Mouse (Mus musculus) spleen, adult 12 weeks (tissue): ENCODE data around the gene Wwp2.

ENCODE experiments used
- DNase-seq: peaks from one replicate; pipeline ENCODE4 v3.0.0; 2022; ENCODE audit warnings: low spot score

Gene Wwp2

DNA sequence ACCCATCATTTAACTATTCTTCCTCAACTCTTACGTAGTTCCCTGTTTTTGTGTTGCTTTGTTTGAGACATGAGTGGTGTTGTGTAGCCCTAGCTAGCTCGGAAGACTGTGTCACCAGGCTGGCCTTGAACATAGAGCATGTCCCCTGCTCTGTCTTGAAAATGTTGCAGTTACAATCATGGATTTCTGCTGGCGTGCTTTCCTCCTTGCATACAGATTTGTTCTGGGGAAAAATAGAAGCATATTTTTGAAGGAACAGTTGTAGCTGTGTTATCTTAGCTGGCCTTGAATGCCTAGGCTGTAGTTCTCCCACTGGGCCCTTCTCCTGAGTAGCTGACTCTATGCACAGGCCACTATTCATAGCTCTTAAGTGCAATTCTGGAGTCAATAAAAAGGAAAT, 74.6 kb downstream of the Wwp2 start:
- DNase-seq, result no peak

DNA sequence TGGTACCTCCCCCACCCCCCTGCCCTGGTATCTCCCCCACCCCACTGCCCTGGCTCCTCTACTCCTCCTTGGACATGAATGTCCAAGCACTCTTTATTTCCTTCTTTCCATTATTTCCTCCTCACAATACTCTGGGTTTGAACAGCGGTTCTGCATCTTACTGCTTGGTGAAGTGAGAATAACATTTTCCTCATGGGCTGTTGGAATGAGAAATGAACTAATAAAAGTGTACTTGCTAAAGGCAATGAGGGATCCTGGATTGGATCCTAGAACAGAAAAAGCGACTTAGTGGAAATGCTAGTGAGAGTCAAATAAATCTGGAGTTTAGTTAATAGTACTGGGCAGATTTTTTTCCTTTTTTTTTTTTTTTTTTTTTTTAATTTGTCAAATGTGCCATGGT, 77.1 kb downstream of the Wwp2 start:
- DNase-seq, result no peak

DNA sequence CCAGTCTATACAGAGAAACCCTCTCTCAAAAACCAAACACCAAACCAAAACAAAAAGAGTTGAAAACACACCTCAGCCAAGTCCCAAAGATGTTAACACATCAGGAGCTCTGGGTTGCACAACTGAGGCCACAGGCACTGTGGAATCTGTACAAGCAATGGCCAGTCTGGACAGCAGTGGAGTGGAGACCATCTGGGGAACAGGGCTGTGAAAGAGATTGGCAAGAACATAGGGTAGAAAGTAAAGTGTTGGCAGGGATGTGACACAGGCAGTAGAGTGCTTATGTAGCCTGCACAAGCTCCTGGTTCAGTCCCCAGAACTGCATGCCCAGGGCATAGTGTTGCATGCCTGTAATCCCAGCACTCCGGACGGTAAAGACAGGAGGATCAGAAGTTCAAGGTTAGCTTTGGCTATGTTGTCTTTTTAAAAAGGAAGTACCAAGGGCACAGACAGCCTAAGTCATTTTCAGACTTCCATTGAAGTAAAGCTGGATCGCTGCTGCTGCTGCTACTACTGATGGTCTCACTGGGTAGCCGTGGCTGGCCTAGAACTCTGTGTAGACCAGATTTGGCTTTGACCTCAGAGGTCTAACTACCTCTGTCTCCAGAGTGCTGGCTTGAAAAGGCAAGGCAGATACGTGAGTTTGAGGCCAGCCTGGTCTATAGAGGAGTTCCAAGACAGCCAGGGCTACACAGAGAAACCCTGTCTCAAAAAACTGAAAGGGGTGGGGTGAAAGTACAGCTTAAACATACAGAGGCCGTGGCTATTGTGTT, 79.0 kb downstream of the Wwp2 start:
- DNase-seq, result no peak

DNA sequence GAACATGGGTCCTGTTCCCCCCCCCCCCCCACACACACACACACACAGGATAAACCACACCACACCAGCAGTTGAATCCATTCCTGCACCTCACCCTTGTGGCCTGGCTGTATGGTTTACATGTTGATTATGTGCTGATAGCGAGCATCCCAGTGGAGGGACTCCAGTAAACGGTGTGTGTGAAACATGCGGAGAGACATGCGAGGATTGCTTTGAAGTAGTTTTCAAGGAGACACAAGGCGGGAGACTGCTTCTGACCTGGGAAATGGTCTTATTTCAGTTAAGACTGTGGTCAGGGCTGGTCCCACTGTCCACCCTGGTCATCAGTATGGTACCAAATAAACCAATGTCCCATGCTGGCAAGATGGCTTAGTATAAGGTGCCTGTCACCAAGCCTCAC, 82.6 kb downstream of the Wwp2 start:
- DNase-seq, result no peak

DNA sequence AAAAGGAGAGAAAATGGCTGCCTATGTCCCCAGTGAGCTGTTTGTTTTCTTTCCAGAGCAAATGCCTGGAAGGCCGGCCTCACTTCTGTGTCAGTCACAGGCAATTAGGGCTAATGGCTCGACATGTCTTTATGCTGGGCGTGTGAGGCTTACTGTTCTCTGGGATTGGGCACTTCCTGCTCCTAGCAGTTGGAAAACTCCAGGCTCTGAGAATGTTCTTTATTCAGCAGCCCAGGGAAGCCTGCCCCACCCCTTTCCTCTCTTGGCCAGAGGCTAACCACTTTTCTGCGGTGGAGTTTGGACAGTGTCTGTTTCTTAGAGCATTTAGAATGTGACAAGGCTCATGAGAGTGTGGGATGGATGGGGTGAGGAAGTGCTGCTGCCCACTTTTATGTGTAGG, 83.7 kb downstream of the Wwp2 start:
- DNase-seq, result no peak

DNA sequence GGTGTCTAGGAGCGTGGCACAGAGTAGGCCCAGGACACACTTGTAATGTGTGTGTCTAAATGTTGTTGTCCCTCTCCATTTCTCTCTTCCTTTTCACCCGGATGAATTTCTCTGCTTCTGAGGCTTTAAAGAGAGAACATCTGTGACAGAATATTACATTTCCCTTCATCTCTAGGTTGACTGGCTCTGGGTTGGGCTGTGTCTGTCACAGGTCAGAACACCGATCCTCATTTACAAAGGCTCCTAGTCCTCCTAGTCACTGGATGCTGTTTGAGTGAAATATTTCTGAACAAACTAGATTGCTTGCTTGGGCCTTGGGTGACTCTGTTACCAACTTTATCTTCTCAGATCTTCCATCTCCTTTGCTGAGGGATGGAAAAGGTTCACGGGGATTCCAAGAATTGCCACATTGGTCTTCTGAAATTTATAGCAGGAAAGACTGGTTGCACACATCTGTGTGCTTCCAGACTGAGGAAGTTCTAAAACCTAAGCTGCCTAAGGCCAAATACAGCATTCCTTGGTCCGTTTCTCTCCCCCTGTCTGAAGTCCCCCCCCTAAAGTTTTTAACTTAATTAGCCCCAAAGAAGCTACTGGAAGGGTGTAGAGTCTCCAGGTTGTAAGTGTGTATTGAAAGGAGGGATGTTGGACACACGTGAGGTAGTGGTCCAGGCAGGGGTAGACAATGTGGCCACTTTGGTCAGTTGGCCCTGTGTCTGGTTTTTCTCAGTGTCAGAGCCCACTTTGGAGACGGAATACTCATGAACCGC, 85.8 kb downstream of the Wwp2 start:
- DNase-seq, result no peak

DNA sequence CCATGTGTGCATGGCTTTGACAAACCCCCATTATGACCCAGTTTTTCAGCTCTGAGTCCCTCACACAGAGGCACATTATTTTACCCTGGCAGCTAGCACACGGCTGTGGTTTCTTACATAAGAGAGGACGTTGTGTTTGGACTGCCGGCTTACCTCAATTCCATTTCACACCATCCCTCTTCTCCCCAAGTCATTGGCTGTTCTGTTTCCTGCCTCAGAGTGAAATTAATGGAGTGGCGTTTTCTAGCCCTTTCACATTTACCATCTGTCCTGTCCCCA, 86.3 kb downstream of the Wwp2 start:
- no peak for DNase-seq

DNA sequence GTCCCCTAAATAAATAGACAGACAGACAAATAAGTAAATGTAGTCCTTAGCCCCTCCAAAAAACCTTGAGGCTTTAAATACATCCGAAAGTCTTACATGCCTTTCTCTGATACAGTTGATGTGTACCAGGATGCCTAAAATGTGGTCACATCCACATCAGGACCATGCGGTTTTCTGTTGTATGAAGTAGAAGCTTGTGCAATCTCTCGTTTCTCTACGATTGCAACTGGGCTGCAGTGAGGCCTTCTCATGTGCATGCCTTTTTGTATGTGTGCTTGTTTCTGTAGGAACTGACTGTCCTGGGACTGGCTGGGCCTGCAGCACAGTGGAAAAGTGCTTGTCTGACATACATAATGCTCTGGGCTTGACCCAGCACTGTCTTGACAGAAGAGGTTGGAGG, 88.4 kb downstream of the Wwp2 start:
- no peak for DNase-seq

DNA sequence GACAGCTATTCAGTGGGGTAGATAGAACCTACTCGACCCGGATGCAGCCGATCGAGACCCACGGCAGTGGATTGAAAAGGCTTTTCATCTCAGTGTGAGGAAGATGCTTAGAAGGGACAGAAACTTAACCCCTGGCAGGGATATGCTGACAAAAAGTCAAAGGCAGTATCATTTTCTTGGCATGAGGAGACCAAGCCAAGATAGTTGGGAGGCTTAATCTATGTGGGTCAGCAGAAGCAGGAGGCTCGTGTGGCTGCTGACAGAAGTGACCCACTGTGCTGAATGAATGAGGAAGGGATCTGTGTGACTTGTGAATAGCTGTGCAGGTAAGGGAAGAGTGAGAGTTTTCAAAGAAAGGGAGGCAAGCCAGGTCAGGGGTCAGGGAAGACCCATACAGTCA, 92.6 kb downstream of the Wwp2 start:
- DNase-seq, result no peak

DNA sequence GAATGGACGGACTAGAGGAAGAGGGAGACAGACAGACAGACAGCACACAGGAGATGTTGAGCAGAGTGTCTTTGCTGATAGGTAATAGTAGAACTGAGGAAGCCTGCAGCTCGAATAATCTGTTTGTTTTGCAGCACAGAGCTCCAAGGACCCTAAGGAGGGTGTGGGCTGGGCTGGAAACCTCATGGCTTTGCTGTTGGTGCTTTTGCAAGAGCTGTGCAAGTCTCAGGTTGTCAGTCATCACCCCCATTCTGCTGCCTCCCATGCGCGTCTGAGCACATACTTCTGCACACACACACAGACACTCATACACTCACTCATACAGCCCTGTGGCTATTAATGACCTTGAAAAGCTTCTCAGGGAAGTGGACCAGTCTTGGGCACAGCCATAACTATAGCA, 101.3 kb downstream of the Wwp2 start:
- no peak for DNase-seq

DNA sequence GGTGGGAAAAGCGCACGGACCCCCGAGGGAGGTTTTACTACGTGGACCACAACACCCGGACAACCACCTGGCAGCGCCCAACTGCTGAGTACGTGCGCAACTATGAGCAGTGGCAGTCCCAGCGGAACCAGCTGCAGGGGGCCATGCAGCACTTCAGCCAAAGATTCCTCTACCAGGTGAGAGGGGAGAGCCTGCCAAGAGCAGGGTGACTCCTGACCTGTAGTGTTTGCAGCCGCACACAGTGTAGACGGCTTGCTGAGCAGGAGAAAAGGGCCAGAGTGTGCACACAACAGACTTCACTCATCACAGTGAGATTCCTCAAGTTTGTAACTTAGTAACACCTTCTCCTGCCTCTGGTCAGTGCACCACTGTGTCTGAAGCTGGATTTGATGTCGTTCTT, 104.5 kb downstream of the Wwp2 start:
- no peak for DNase-seq

DNA sequence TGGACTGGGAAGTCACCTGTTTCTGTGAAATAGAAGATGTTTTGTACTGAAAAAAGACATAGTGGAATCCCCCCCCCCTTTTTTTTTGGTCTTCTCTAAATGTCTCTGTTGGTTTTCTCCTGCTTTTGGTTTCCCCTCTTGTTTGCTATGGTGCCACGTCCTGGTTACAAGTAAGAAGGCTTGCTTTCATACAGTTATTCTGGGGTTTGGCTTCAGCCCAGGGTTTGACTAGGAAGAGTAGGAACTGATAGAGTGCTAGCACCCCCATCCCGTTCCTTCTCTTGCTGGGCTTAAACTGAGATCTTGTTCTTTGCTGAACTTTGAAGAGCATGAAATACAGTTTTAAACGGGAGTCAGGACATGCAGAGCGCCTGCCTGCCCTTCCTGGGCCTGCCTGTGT, 105.2 kb downstream of the Wwp2 start:
- no peak for DNase-seq

DNA sequence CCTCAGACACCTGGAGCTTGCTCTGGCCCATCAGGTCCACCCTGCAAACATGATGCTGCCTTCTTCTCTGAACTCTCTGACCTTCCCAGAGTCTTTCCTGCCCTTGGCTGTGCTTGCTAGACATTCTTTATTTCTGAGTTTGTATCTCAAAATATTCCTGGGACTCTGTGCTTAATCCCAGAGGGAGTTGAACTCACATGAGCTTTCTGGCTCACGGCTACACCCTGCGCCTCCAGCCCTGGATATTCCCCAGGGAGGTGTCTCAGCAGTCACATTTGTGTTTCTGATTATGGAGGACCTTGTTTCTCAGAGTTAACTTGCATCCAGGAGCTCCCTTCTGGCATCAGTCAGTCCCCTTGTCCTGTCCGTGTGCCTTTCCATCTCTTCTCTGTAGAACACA, 106.0 kb downstream of the Wwp2 start:
- DNase-seq, result no peak

DNA sequence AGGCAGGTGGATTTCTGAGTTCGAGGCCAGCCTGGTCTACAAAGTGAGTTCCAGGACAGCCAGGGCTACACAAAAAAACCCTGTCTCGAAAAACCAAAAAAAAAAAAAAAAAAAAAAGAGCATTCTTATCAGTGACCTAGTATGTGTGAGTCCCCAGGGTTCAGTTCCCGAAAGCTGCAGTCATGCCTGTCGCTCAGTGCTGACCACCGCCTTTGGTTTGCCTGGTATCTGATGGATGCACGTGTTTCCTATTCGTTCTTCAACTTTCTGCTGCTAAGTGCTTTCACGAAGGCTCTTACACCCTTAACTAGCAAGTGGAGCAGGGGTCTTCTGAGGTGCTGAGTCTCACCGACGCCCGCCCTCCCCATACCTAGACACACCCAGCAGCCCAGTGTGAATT, 107.5 kb downstream of the Wwp2 start:
- no peak for DNase-seq

DNA sequence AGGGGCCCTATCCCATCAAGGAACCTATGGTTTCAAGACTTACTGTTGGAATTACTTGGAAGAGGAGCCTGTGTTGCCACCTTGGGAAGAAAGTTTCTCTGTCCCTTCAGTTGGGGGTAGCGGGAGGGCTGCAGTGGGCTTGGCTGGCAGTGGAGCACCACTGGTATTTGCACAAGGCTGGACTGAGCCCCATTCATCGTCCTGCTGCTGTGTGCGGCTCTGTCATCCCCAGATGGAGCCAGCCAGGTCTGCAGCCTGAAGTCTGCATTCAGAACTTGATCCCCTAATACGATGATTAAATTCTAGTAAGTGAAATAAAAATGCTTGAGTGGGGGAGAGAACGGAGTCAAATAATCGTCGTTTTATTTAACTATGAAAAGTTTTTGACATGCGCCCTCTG, 108.0 kb downstream of the Wwp2 start:
- DNase-seq, result no peak

DNA sequence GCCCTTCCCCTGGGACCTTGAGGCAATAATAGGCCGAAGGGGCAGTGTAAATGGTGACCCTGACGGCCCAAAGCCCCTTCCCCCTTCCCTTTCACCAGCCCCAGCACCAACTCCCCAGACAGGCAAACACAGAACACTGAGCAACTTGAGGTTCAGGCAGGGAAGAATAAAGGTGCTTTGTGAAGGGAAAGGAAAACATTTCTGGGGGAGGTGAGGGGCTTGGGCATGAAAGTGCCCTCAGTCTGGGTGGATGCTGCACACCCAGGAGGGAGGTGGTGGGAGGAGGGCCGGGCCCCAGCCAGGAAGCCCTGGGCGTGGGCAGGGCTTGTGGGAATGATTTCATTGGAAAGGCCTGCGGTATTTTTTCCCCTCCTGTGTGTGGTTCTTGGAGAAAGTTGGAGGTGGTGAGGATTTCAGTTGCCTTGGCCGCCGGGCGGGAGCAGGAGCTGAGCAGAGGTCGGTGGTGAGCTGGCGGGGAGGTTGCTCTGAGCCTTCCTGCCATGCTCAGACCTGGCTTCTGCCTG, 108.5 kb downstream of the Wwp2 start:
- no peak for DNase-seq

DNA sequence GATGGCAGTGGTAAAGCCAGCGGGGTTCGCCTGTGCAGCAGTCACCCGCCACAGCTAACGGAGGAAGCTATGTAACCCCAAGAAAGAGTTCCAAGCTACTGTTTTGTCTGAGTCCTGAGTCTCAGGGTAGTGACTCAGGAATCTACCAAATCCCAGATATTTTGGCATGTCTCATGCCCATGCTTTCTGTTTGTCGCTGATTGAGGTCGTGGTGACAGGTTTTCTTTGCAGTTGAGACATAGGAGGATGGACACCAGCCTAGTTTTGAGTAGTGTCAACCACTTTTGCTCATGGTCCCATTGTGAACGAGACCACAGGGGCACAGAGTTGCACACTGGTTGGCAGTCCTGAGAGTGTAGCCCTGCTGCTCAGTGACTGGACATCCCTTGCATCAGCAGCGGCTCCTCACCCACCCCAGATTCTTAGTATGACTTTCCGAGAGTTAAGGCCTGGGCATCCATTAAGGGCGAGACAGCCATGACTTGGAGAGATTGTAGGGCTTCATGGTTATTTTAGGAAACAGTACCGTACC, 109.5 kb downstream of the Wwp2 start:
- no peak for DNase-seq

DNA sequence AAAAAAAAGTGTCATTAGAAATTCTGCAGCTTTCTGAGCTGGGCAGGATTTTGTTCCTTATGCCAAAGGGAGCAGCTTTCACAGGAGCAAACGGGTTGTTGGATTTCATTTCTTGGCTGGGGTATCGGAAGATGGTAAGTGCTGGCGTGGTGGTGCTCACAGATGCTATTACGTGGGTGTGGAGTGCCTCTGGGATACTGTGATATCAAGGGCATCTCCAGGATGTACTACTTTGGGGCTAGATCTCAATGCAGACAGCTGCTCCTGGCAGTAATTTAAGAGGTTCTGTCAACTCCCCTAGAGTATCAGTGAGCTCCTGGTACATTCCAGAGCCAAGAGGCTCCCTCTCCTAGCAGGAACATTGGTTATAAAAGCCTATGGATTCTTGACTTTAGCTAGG, 110.0 kb downstream of the Wwp2 start:
- DNase-seq, result no peak

DNA sequence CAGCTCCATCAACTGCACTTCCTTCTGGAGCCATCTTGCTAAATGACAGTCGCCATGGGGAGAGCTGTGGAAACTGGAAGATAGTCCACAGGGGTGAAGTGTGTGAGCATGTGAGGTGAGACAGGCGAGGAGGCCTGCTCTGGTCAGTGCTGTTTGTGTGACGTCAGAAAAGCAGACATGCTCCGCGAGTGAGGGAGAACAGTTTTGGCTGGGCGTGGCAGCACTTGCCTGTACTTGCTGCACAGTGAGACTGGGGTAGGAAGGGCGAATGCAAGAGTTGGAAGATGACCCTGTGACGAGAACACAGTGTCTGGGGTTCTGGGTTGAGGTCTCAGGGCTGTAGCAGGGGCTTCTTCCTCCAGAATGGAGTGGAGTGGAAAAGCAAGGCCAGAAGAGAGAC, 110.7 kb downstream of the Wwp2 start:
- DNase-seq, result no peak

DNA sequence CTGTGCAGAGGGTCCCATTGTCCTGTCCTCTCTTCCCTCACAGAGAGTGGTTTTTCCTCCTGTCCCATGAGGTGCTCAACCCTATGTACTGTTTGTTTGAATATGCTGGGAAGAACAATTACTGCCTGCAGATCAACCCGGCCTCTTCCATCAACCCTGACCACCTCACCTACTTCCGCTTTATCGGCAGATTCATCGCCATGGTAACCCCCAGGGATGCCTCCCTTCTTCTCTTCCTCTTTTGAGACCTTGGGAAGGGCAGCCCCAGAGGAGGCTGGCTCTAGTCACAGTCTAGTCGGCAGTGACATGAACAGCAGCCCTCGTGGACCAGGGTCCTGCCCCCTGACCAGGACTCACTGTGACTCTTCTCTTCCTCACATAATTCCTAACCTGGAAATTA, 116.1 kb downstream of the Wwp2 start:
- DNase-seq, result no peak

DNA sequence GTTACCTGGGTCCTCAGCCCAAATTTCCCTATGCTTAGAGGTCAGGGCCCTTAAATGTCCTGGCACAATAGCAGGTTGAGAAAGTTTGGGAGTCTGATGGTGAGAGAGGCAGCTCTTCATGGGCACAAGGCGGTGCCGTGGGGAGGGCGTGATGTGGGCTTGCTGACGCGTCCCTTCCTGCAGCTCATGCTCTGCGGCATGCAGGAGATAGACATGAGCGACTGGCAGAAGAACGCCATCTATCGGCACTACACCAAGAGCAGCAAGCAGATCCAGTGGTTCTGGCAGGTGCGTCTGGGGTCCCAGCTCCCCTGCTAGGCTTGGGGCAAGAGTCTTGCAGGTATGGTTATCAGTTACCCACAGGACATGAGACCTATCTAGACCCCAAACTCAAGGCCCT, 119.1 kb downstream of the Wwp2 start:
- DNase-seq, result no peak

DNA sequence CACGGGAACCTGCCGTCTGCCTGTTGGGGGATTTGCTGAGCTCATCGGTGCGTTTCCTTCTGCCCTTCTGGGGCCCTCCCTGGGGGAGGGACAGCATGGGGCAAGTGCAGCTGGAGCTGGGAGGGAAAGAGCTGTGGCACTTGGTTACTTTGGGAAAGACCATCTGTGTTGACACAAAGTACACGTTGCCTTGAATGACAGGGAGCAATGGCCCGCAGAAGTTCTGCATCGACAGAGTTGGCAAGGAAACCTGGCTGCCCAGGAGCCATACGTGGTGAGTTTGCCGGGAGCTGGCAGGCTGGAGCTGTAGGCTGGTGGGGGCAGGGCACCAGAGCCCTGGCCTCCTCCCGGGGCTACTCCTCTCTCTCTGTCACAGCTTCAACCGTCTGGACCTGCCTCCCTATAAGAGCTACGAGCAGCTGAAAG, 120.4 kb downstream of the Wwp2 start:
- DNase-seq, result no peak

DNA sequence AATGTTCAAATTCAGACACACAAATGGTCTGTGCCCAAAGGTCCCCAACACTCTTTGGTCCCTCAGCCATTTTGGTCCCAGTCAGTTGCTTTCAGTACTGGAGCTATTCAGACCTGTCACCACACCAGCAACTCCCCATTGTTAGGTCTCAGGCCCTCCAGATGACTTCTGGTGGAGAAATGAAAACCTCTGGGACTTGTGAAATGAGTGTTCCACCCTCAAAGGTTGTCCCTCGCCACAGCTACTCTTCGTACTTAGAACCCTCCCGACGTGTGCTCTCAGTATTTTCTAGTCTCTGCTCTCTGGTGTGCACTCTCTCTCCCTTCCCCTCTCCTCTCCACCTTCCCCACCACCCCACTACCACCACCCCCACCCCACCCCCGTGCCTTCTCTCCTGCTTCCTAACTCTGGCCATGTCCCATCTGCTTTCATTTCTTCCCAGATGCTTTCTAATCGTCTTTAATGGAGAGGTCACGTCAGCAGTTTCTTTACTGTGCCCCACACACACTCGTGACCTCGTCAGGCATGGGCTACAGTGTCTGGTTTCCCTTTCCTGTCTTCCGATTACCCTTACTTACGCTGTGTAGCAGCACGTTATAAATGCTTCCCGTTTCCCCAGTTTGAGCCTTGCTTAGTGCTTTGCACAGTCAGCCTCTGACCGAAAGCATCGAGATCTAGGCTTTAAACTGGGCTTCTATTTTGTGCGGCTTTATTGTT, 124.8 kb downstream of the Wwp2 start:
- no peak for DNase-seq
